ENCODE assay signal across 8 mouse cellular contexts in the genomic region with DNA sequence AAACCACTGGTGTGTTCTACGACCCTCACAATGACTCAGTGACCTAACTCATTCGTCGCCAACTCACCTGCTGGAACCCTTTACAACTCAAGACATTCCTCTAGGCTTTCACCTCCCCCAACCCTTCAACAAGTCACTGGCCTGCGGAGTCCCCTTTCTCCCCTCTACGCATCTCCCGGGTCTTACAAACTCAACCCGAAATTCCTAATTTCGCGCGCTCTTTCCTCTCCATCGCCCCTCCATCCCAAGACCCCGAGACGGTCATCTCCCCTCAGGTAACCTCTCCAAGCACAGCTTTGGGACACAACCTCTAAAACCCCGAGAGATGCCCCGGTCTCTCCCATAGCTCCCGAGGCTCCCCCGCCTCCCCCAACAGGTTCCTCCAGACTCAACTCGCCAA.
DNase-seq lines count a peak whose midpoint lies in the region; ATAC-seq and TF ChIP-seq lines count a peak whose summit lies in the region.

No protein-coding gene starts in this region.

- no peaks in the 10 kb centered on the region for H3K27me3 ChIP-seq in kidney, adult 2 months (replicated peaks; ENCODE audit: control insufficient read depth, insufficient read depth, low read length)

- peak overlapping the region; percentile 81 for H3K4me3 ChIP-seq in kidney, adult 2 months (ENCODE audit: insufficient read depth, low read depth, low read length)

- no peak for TF ChIP-seq CTCF in kidney, adult 2 months (conservative IDR thresholded peaks at IDR 0.05; ENCODE audit: insufficient read depth, insufficient read length, low read depth, low read length)

- no peak for ATAC-seq in activated CD4-positive, CD25-positive, alpha-beta regulatory T cell, adult 4 months

- peaks cover 2% of the 10 kb centered on the region; the same call in 1 of the 2 replicates for H3K4me1 ChIP-seq in kidney, adult 2 months (ENCODE audit: control insufficient read depth, insufficient read depth, low read length)

- no peak overlapping the region for H3K27ac ChIP-seq in kidney, adult 2 months (ENCODE audit: insufficient read depth, low read depth, low read length)

- TF ChIP-seq POLR2A in kidney, adult 2 months (IDR thresholded peaks at IDR 0.05; ENCODE audit: low read depth, low read length), result no peak

- 5% methylated on average over 18 of the region's 18 CpGs for WGBS in kidney, adult 2 months

- DNase-seq in kidney, adult 2 months, result peak; percentile 8
- DNase-seq in kidney, postnatal 14 days, result no peak
- peak; percentile 38 for DNase-seq in MN1 (ENCODE audit: low spot score)
- DNase-seq in forelimb bud, embryonic 11.5 days (ENCODE audit: low read depth, low spot score), result peak; percentile 49
- DNase-seq in mesoderm, embryonic 11.5 days (ENCODE audit: low read depth, low spot score), result peak; percentile 53
- DNase-seq in layer of hippocampus, postnatal 14 days (ENCODE audit: low spot score in 2 of 2), result no peak
- no peak for DNase-seq in cerebellum, adult 9-11 months

- no peaks in the 10 kb centered on the region; the same call in 1 of the 2 replicates for H3K36me3 ChIP-seq in kidney, adult 2 months (ENCODE audit: control insufficient read depth, insufficient read depth, low read length)

Comparison
In these comparisons a context has a peak if more than half of its experiments do, and no peak if none do; other contexts are left out.
1. DNase-seq: peak in kidney, adult 2 months (single experiment), MN1 (single experiment), forelimb bud, embryonic 11.5 days (single experiment) and mesoderm, embryonic 11.5 days (single experiment); none in kidney, postnatal 14 days (single experiment), layer of hippocampus, postnatal 14 days (0 of 2) and cerebellum, adult 9-11 months (single experiment).